ENCODE assay signal across 25 mouse cellular contexts in the genomic region with DNA sequence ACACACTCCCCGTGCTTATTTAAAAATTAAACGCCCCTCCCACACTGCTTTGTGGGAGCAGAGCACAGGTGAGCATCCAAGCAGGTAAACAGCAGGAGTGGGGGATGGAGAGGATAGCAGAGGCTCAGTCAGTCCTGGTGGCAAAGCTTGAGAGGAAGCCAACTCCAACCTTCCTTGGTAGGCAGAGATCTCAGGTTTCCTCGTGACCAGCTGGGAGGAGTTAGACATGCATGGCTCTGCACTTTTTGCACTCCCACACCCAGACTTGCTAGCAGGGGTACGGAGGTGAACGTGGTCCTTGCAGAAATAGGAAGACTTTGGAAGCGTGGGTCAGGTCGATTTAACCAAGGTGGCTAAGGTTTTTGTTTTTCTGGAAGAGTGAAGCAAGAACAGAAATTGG. TPM values are rescaled to one million over a fixed set of nuclear protein-coding genes. Genes with fewer than 3 reads are reported as not detected.
DNase-seq lines count a peak whose midpoint lies in the region; ATAC-seq lines count a peak whose summit lies in the region.
"Had no signal": no experiment of that assay in that cellular context is flagged by ENCODE, and none has a peak within 500 bp of the region (broad histone marks: within the 10 kb centered on the region; RNA-seq: fewer than 3 reads in every experiment).

No protein-coding gene starts in this region.

- no peaks in the 10 kb centered on the region for H3K36me3 ChIP-seq in embryonic facial prominence, embryonic 11.5 days (replicated peaks; ENCODE audit: control insufficient read depth, insufficient read depth, low read depth, low read length)
- no peaks in the 10 kb centered on the region for H3K36me3 ChIP-seq in embryonic facial prominence, embryonic 10.5 days (replicated peaks)
- H3K36me3 ChIP-seq in intestine, embryonic 16.5 days (ENCODE audit: control insufficient read depth, insufficient read depth, low read length) = no peaks in the 10 kb centered on the region
- H3K36me3 ChIP-seq in kidney, embryonic 14.5 days (ENCODE audit: control insufficient read depth, insufficient read depth, low read length) = no peaks in the 10 kb centered on the region
- H3K36me3 ChIP-seq: forebrain, embryonic 12.5 days; heart, embryonic 13.5 days; hindbrain, embryonic 15.5 days; limb, embryonic 13.5 days; liver, embryonic 15.5 days; midbrain, embryonic 13.5 days; neural tube, embryonic 13.5 days had no signal

- no peaks in the 10 kb centered on the region for H3K4me1 ChIP-seq in embryonic facial prominence, embryonic 11.5 days (ENCODE audit: control insufficient read depth, insufficient read depth, low read length)
- peaks cover 30% of the 10 kb centered on the region for H3K4me1 ChIP-seq in embryonic facial prominence, embryonic 10.5 days
- H3K4me1 ChIP-seq in intestine, embryonic 16.5 days (ENCODE audit: control insufficient read depth, insufficient read depth, low read length) = no peaks in the 10 kb centered on the region
- peaks cover 26% of the 10 kb centered on the region for H3K4me1 ChIP-seq in kidney, embryonic 14.5 days (ENCODE audit: control insufficient read depth, insufficient read depth, low read length)
- H3K4me1 ChIP-seq: forebrain, embryonic 12.5 days; hindbrain, embryonic 15.5 days; liver, embryonic 15.5 days; midbrain, embryonic 13.5 days; neural tube, embryonic 13.5 days had no signal

- WGBS in embryonic facial prominence, embryonic 11.5 days = 77% methylated on average over 7 of the region's 7 CpGs
- 80% methylated on average over 7 of the region's 7 CpGs for WGBS in embryonic facial prominence, embryonic 10.5 days
- 70% methylated on average over 7 of the region's 7 CpGs for WGBS in intestine, embryonic 16.5 days
- 46% methylated on average over 7 of the region's 7 CpGs for WGBS in kidney, embryonic 14.5 days

- DNase-seq in embryonic facial prominence, embryonic 11.5 days (ENCODE audit: low spot score) = peak; percentile 15
- no peak for DNase-seq in embryonic facial prominence, embryonic 10.5 days (ENCODE audit: low spot score)
- DNase-seq in kidney, postnatal 36 days = peak; percentile 72 to 84
- DNase-seq in thymus, postnatal 14 days = no peak
- no peak for DNase-seq in left cerebral cortex, postnatal 4 days
- no peak for DNase-seq in cerebellum, adult 11-12 months
- DNase-seq: adrenal gland, adult 2 months; cerebellum, postnatal 10 days; embryo, embryonic 11 days; gastrocnemius, postnatal 10 days; heart, adult 18-20 months; heart, postnatal 36 days; layer of hippocampus, adult 9-11 months; thymus, adult 2 months had no signal

- ATAC-seq in embryonic facial prominence, embryonic 11.5 days (replicated peaks; ENCODE audit: insufficient number of reproducible peaks, low FRiP score, low TSS enrichment, low read depth) = no peak
- ATAC-seq in intestine, embryonic 16.5 days = peak; percentile 38; the same call in 1 of the 2 replicates
- ATAC-seq in kidney, embryonic 14.5 days (ENCODE audit: low FRiP score, low TSS enrichment) = peak; percentile 50; the same call in 1 of the 2 replicates
- ATAC-seq: lung, postnatal 0 days; midbrain, embryonic 13.5 days had no signal

- no peak overlapping the region for H3K4me2 ChIP-seq in embryonic facial prominence, embryonic 11.5 days (ENCODE audit: low read depth, low read length)
- H3K4me2 ChIP-seq in intestine, embryonic 16.5 days (ENCODE audit: low read depth, low read length) = no peak overlapping the region
- no peak overlapping the region for H3K4me2 ChIP-seq in kidney, embryonic 14.5 days (replicated peaks; ENCODE audit: low read depth, low read length)
- H3K4me2 ChIP-seq: forebrain, embryonic 12.5 days; heart, embryonic 13.5 days; hindbrain, embryonic 15.5 days; limb, embryonic 13.5 days; liver, embryonic 15.5 days; midbrain, embryonic 13.5 days; neural tube, embryonic 13.5 days had no signal

- H3K27me3 ChIP-seq in embryonic facial prominence, embryonic 11.5 days (ENCODE audit: control insufficient read depth, insufficient read depth, low read length) = no peaks in the 10 kb centered on the region
- peaks cover 19% of the 10 kb centered on the region for H3K27me3 ChIP-seq in embryonic facial prominence, embryonic 10.5 days (replicated peaks; ENCODE audit: low read depth, poor library complexity, severe bottlenecking)
- no peaks in the 10 kb centered on the region for H3K27me3 ChIP-seq in intestine, embryonic 16.5 days (replicated peaks; ENCODE audit: control insufficient read depth, insufficient read depth, low read length)
- H3K27me3 ChIP-seq in kidney, embryonic 14.5 days (ENCODE audit: control insufficient read depth, insufficient read depth, low read length) = no peaks in the 10 kb centered on the region
- H3K27me3 ChIP-seq: heart, embryonic 13.5 days; hindbrain, embryonic 15.5 days; limb, embryonic 13.5 days had no signal

- no peak overlapping the region for H3K9ac ChIP-seq in embryonic facial prominence, embryonic 11.5 days (replicated peaks; ENCODE audit: low read length)
- no peak overlapping the region for H3K9ac ChIP-seq in intestine, embryonic 16.5 days (ENCODE audit: low read depth, low read length)
- H3K9ac ChIP-seq in kidney, embryonic 14.5 days (ENCODE audit: low read depth, low read length) = no peak overlapping the region
- H3K9ac ChIP-seq: forebrain, embryonic 12.5 days; heart, embryonic 13.5 days; hindbrain, embryonic 15.5 days; limb, embryonic 13.5 days; liver, embryonic 15.5 days; midbrain, embryonic 13.5 days; neural tube, embryonic 13.5 days had no signal

- intact Hi-C loops in left cerebral cortex, postnatal 4 days (cut with DNase I) = no loop called here

- H3K27ac ChIP-seq in embryonic facial prominence, embryonic 11.5 days (replicated peaks; ENCODE audit: low read depth, low read length) = no peak overlapping the region
- no peak overlapping the region for H3K27ac ChIP-seq in embryonic facial prominence, embryonic 10.5 days (replicated peaks)
- H3K27ac ChIP-seq in intestine, embryonic 16.5 days (ENCODE audit: low read length) = no peak overlapping the region
- no peak overlapping the region for H3K27ac ChIP-seq in kidney, embryonic 14.5 days (ENCODE audit: low read depth, low read length)
- H3K27ac ChIP-seq: forebrain, embryonic 12.5 days; heart, embryonic 13.5 days; hindbrain, embryonic 15.5 days; limb, embryonic 13.5 days; liver, embryonic 15.5 days; midbrain, embryonic 13.5 days; neural tube, embryonic 13.5 days had no signal

- no peaks in the 10 kb centered on the region for H3K9me3 ChIP-seq in embryonic facial prominence, embryonic 11.5 days (replicated peaks; ENCODE audit: control insufficient read depth, low read length)
- H3K9me3 ChIP-seq in embryonic facial prominence, embryonic 10.5 days = no peaks in the 10 kb centered on the region
- no peaks in the 10 kb centered on the region for H3K9me3 ChIP-seq in intestine, embryonic 16.5 days (ENCODE audit: control insufficient read depth, low read length)
- no peaks in the 10 kb centered on the region for H3K9me3 ChIP-seq in kidney, embryonic 14.5 days (ENCODE audit: control insufficient read depth, low read length)
- H3K9me3 ChIP-seq: forebrain, embryonic 12.5 days; heart, embryonic 13.5 days; hindbrain, embryonic 15.5 days; limb, embryonic 13.5 days; liver, embryonic 15.5 days; midbrain, embryonic 13.5 days; neural tube, embryonic 13.5 days had no signal

- H3K4me3 ChIP-seq in embryonic facial prominence, embryonic 11.5 days (ENCODE audit: low read depth, low read length) = no peak overlapping the region
- H3K4me3 ChIP-seq in embryonic facial prominence, embryonic 10.5 days = no peak overlapping the region
- no peak overlapping the region for H3K4me3 ChIP-seq in intestine, embryonic 16.5 days (ENCODE audit: low read length)
- no peak overlapping the region for H3K4me3 ChIP-seq in kidney, embryonic 14.5 days (ENCODE audit: low read length)
- H3K4me3 ChIP-seq: forebrain, embryonic 12.5 days; heart, embryonic 13.5 days; hindbrain, embryonic 15.5 days; limb, embryonic 13.5 days; liver, embryonic 15.5 days; midbrain, embryonic 13.5 days; neural tube, embryonic 13.5 days had no signal

RNA-seq across cellular contexts. Expression of a gene that starts 21.8 kb away (rescaled TPM):
- 1.9 and 2.2 TPM in 2 replicates for polyA plus RNA-seq in embryonic facial prominence, embryonic 11.5 days (2014; fragmentation: Nextera tagmentation; extraction: Ambion mirVana)
- polyA plus RNA-seq in embryonic facial prominence, embryonic 10.5 days (2016; fragmentation: Nextera tagmentation; extraction: Ambion mirVana) = 1.5 and 1.8 TPM in 2 replicates
- polyA plus RNA-seq in intestine, embryonic 16.5 days (2015; fragmentation: Nextera tagmentation; extraction: Ambion mirVana) = 1.8 TPM in 2 replicates
- 2.0 and 2.4 TPM in 2 replicates for polyA plus RNA-seq in kidney, embryonic 14.5 days (2014; fragmentation: Nextera tagmentation; extraction: Ambion mirVana)
- total RNA-seq in left cerebral cortex, postnatal 4 days (2021) = 10 to 100 TPM; 24.2 to 27.0 TPM

RNA-seq across cellular contexts. Expression of a gene that starts 48.8 kb away (rescaled TPM):
- 2.5 and 4.2 TPM in 2 replicates for polyA plus RNA-seq in embryonic facial prominence, embryonic 11.5 days (2014; fragmentation: Nextera tagmentation; extraction: Ambion mirVana)
- polyA plus RNA-seq in embryonic facial prominence, embryonic 10.5 days (2016; fragmentation: Nextera tagmentation; extraction: Ambion mirVana) = 0.75 and 1.7 TPM in 2 replicates
- polyA plus RNA-seq in intestine, embryonic 16.5 days (2015; fragmentation: Nextera tagmentation; extraction: Ambion mirVana) = 0.31 and 0.42 TPM in 2 replicates
- 0.20 and 0.27 TPM in 2 replicates for polyA plus RNA-seq in kidney, embryonic 14.5 days (2014; fragmentation: Nextera tagmentation; extraction: Ambion mirVana)
- total RNA-seq in left cerebral cortex, postnatal 4 days (2021) = under 1 TPM; 0.56 TPM
- total RNA-seq: megakaryocyte progenitor cell, adult 5-6 weeks had no signal

Comparison
In these comparisons a context has a peak if more than half of its experiments do, and no peak if none do; other contexts are left out.
1. DNase-seq: peak in embryonic facial prominence, embryonic 11.5 days (single experiment) and kidney, postnatal 36 days (2 of 2); none in embryonic facial prominence, embryonic 10.5 days (single experiment), thymus, postnatal 14 days (single experiment), left cerebral cortex, postnatal 4 days (single experiment) and cerebellum, adult 11-12 months (single experiment).